Mouse (Mus musculus): ENCODE data around the gene Col26a1. TPM values are rescaled to one million over a fixed set of nuclear protein-coding genes. Genes with fewer than 3 reads are reported as not detected.

Gene Col26a1
- polyA plus RNA-seq (2012; rRNA removed) = 0.04 and 0.72 TPM in 2 replicates

DNA sequence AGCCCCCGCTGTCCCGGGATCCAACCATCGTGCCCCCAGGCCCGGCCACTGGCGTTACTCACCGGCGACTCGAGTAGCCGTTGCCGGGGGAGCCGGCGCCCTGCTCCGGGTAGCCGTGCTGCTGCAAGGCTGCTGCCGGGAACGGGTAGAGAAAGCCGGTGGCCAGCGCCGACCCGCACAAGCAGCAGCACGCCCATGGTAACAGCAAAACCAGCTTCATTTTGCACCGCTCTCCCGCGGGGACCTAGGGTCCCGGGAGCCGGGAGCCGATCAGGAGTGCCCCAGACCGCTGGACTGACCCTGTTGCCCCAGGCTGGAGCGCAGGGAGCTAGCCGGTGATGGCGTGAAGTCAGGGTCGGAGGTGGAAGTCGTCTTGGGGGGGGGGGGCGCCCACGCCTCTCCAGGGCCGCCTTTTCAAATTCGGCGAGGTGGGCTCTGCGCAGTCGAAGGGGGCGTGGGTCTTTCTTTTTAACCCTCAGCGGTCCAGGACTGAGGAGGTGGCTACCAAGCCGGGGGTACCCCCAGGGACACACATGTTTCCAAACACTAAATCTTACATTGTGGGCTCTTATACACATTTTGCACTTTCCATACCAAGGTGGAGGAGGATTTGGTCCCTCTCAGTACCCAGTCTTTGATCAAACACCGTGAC, at the start of gene Col26a1:
Col26a1 (minus strand) TSS at position 422 of the 652 bp plus-strand sequence.
- H3K27me3 ChIP-seq (ENCODE audit: control insufficient read depth, insufficient read depth, low read length) = peaks cover 18% of the 10 kb centered on the region
- no peak within 1 kb of the TSS; the same call in 1 of the 2 replicates for H3K4me3 ChIP-seq (ENCODE audit: low read depth, low read length)
- H3K36me3 ChIP-seq (ENCODE audit: control insufficient read depth, insufficient read depth, low read length) = no peaks in the 10 kb centered on the region
- no peak for TF ChIP-seq POLR2A (IDR thresholded peaks at IDR 0.05; ENCODE audit: low read depth, low read length)
- TF ChIP-seq CTCF (IDR thresholded peaks at IDR 0.05; ENCODE audit: extremely low read depth, insufficient read length, insufficient replicate concordance, low read depth, low read length) = no peak
- H3K27ac ChIP-seq (ENCODE audit: insufficient read depth, low read depth, low read length) = no peak within 1 kb of the TSS
- 4% methylated on average over 44 of the region's 44 CpGs for whole genome bisulfite sequencing
- H3K4me1 ChIP-seq (ENCODE audit: control insufficient read depth, insufficient read depth, insufficient read length, low read length) = no peaks in the 10 kb centered on the region

DNA sequence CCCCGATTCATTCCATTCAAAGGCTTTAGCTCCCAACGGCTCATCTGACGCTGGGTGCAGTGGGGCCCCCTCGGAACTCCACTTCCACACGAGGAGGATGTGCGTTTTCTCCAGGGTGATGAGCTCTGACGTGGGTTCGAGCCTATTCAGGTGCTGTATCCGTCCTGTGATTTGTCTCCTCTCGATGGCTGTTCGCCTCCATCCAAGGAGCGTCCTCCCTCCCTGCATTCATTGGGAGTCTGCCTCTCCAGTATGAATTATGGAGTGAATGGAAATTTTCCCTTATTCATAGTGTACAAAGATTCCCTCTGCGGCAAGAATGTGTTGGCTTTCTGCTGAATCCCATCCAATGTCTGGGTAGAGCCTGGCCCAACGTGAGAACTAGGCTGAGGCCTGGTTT, 48.9 kb upstream of the Col26a1 start:
- Histone ChIP-seq H3K4me1 (ENCODE audit: control insufficient read depth, insufficient read depth, insufficient read length, low read length) (peaks cover 21% of the 10 kb centered on the region), H3K36me3 (ENCODE audit: control insufficient read depth, insufficient read depth, low read length) (0 out of 2 replicates have a peak, but pooled peaks cover 4% of the 10 kb centered on the region), H3K27ac (ENCODE audit: insufficient read depth, low read depth, low read length) (no peak overlapping the region), H3K27me3 (ENCODE audit: control insufficient read depth, insufficient read depth, low read length) (no peaks in the 10 kb centered on the region), H3K4me3 (ENCODE audit: low read depth, low read length) (no peak overlapping the region)
- TF ChIP-seq CTCF (IDR thresholded peaks at IDR 0.05; ENCODE audit: extremely low read depth, insufficient read length, insufficient replicate concordance, low read depth, low read length) (no peak), POLR2A (IDR thresholded peaks at IDR 0.05; ENCODE audit: low read depth, low read length) (no peak)
- WGBS = 92% methylated on average over 14 of the region's 14 CpGs

- H3K36me3 ChIP-seq (ENCODE audit: control insufficient read depth, insufficient read depth, low read length) = peaks cover 9% of the 10 kb centered on the region; the same call in 1 of the 2 replicates
- H3K27ac ChIP-seq (ENCODE audit: insufficient read depth, low read depth, low read length) = peak overlapping the region; percentile 96; the same call in 1 of the 2 replicates
- TF ChIP-seq POLR2A (IDR thresholded peaks at IDR 0.05; ENCODE audit: low read depth, low read length) = no peak
- TF ChIP-seq CTCF (IDR thresholded peaks at IDR 0.05; ENCODE audit: extremely low read depth, insufficient read length, insufficient replicate concordance, low read depth, low read length) = peak; percentile 84; the same call in 1 of the 2 replicates
- WGBS = 12% methylated on average over 4 of the region's 4 CpGs
- H3K27me3 ChIP-seq (ENCODE audit: control insufficient read depth, insufficient read depth, low read length) = no peaks in the 10 kb centered on the region
- H3K4me3 ChIP-seq (ENCODE audit: low read depth, low read length) = no peak overlapping the region
- H3K4me1 ChIP-seq (ENCODE audit: control insufficient read depth, insufficient read depth, insufficient read length, low read length) = peaks cover 37% of the 10 kb centered on the region
Measured at GRCm38 (mm10) chr5:136929073-136929472, 46.1 kb upstream of the Col26a1 start.

DNA sequence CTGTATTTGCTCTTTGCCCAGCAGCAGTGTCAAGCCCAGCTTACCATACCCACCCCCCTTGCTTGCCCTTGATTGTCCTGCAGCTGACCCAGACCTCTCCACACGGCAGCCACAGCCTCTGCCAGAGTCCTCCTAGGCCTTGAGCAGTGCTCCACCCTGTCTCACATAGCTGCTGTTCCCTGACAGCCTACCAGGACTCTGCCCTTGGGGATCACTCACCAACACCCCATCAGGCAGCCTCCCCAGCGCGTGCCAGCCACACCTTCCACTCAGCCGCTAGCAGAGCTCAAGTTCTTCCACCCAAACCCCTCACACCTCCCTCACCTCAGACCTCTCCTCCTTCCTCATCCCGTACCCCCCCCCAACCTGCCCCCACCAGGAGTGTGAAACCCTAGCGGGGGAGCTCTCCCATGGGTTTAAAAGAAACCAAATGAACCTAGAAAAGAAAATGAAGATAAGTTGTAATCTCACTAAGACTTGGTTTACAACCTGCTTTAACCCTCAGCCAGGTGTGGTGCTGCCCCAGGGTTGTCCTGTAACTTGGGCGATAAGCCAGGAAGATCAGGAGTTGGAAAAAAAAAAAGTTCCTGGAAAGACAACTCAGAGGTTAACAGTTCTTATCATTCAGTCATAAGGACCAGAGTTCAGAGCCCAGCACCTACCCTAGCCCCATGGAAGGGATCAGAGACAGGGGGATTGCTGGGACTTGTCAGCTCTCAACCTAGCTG, 40.9 kb upstream of the Col26a1 start:
- H3K4me3 ChIP-seq (ENCODE audit: low read depth, low read length) = peak overlapping the region; percentile 40
- H3K4me1 ChIP-seq (ENCODE audit: control insufficient read depth, insufficient read depth, insufficient read length, low read length) = peaks cover 37% of the 10 kb centered on the region
- TF ChIP-seq POLR2A (IDR thresholded peaks at IDR 0.05; ENCODE audit: low read depth, low read length) (no peak), CTCF (IDR thresholded peaks at IDR 0.05; ENCODE audit: extremely low read depth, insufficient read length, insufficient replicate concordance, low read depth, low read length) (no peak)
- peaks cover 9% of the 10 kb centered on the region; the same call in 1 of the 2 replicates for H3K36me3 ChIP-seq (ENCODE audit: control insufficient read depth, insufficient read depth, low read length)
- 30% methylated on average over 7 of the region's 7 CpGs for WGBS
- H3K27ac ChIP-seq (ENCODE audit: insufficient read depth, low read depth, low read length) = peak overlapping the region; percentile 92
- no peaks in the 10 kb centered on the region for H3K27me3 ChIP-seq (ENCODE audit: control insufficient read depth, insufficient read depth, low read length)

- peaks cover 31% of the 10 kb centered on the region for H3K4me1 ChIP-seq (ENCODE audit: control insufficient read depth, insufficient read depth, insufficient read length, low read length)
- WGBS = 90% methylated on average over 9 of the region's 9 CpGs
- no peak overlapping the region for H3K4me3 ChIP-seq (ENCODE audit: low read depth, low read length)
- TF ChIP-seq CTCF (IDR thresholded peaks at IDR 0.05; ENCODE audit: extremely low read depth, insufficient read length, insufficient replicate concordance, low read depth, low read length) (no peak), POLR2A (IDR thresholded peaks at IDR 0.05; ENCODE audit: low read depth, low read length) (no peak)
- peaks cover 7% of the 10 kb centered on the region; the same call in 1 of the 2 replicates for H3K36me3 ChIP-seq (ENCODE audit: control insufficient read depth, insufficient read depth, low read length)
- no peaks in the 10 kb centered on the region for H3K27me3 ChIP-seq (ENCODE audit: control insufficient read depth, insufficient read depth, low read length)
- peak overlapping the region; percentile 77 for H3K27ac ChIP-seq (ENCODE audit: insufficient read depth, low read depth, low read length)
Measured at GRCm38 (mm10) chr5:136922830-136923229, 39.8 kb upstream of the Col26a1 start.

- no peaks in the 10 kb centered on the region for H3K27me3 ChIP-seq (ENCODE audit: control insufficient read depth, insufficient read depth, low read length)
- WGBS = 28% methylated on average over 17 of the region's 18 CpGs
- H3K4me1 ChIP-seq (ENCODE audit: control insufficient read depth, insufficient read depth, insufficient read length, low read length) = peaks cover 19% of the 10 kb centered on the region
- H3K36me3 ChIP-seq (ENCODE audit: control insufficient read depth, insufficient read depth, low read length) = no peaks in the 10 kb centered on the region
- TF ChIP-seq CTCF (IDR thresholded peaks at IDR 0.05; ENCODE audit: extremely low read depth, insufficient read length, insufficient replicate concordance, low read depth, low read length) = no peak
- no peak for TF ChIP-seq POLR2A (IDR thresholded peaks at IDR 0.05; ENCODE audit: low read depth, low read length)
- H3K27ac ChIP-seq (ENCODE audit: insufficient read depth, low read depth, low read length) = no peak overlapping the region
- H3K4me3 ChIP-seq (ENCODE audit: low read depth, low read length) = peak overlapping the region; percentile 67
Measured at GRCm38 (mm10) chr5:136919546-136920301, 36.7 kb upstream of the Col26a1 start.

Data from small intestine, adult 2 months (tissue).